Mouse (Mus musculus) small intestine, adult 2 months (tissue): ENCODE results near the gene Il21.

Source experiments
- CTCF ChIP-seq: fragments of 200-500 bp; IDR thresholded peaks from 2 replicates; pipeline ENCODE4 v1.5.1; 2012; ENCODE audit warnings: low read depth, mild to moderate bottlenecking, control low read depth, inconsistent platforms, low read length, moderate library complexity, mixed read lengths; ENCODE audit not compliant: insufficient replicate concordance, insufficient read length; ENCODE audit errors: extremely low read depth
- POLR2A ChIP-seq: fragments of 200-500 bp; IDR thresholded peaks from 2 replicates; pipeline ENCODE4 v1.6.1; 2012; ENCODE audit warnings: low read depth, mild to moderate bottlenecking, control low read depth, inconsistent platforms, low read length, moderate library complexity

- TF ChIP-seq CTCF (no peak), POLR2A (no peak)
Measured at GRCm38 (mm10) chr3:37205226-37205800, 27.1 kb downstream of the Il21 start.
